Mouse (Mus musculus): ENCODE measurements around the gene Sec14l1.

Sec14l1 gene

DNA sequence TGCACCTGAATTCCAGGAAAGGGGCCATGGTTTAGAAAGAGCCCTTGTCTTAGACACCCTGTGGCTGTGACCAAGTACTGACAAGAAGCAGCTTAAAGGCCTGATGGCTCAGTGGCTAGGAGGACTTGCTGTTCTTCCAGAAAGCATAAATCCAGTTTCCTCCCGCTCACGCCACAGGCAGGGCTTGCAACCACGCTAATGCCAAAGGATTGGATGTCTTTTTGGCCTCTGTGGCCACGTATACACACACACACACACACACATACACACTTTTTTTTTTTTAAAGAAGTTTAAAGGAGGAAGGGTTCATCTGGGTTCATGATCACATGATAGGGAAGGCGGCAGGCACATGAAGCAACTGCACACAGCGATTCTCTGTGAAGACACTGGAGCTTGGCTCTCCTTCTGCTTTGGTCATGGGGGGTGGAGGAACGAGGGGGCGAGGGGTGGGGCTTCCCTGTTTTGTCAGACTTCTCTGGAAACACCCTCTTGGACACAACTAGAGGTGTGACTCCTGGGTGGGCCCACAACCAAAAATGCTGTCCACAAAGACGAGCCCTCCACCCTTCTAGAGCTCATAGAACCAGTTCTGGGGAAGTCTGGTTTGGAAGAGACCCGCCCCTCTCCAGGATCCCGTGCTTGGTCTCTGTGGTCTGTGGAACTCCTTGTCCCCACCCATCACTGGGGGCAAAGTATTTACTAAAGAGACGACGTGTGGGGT, 26.5 kb upstream of the Sec14l1 start:
- peak; percentile 47 to 48 for DNase-seq

DNA sequence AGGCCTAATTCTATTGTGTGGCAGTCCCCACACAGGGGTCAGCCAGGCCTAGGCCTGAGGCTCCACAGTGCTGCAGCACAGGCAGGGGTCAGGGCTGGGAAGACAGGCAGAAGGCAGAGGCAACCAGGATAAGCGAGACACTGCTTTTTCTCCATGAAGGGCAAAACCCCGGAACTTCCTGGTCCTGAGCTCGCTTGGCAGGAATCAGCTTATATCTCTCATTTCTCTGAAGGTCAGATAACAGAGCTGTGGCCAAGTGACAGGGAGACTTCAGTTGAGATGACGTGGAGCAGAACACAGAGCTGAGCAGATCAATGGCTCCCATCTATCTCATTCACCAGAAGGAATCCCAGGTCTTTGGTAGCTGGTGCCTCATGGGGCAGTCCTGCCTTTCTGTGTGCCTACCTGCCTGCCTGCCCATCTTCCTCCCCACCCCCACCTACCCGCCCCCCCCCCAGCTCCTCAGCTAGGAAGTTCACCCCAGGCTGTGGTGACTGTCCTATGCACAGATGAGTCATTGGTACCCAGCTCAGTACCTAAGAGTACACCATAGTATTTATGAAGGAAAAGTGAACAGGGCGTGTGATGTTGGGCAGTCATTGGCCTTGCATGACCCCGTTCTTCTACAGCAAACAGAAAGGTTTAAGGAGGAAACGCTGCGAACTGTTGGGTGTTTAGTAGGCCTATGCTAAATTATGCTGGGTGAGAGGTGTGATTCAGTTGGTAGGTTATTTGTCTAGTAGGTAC, 25.1 kb upstream of the Sec14l1 start:
- DNase-seq = no peak

DNA sequence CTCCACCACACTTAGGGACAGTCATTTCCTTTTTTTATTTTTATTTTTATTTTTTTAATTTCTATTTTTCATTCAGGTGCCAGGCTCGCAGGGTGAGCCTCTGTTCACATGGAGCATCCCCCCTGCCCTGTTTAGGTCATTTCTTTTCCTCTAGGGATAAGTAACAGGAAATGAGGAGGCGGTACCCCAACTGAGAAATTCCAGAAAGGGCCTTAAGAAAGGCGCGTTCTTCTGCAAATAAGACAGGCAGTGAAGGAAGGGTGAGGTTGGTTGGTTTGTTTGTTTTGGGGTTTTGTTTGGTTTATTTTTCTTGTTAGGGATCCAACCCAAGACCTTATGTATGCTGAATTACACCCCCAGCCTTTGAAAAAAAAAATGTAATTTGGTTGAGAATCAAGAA, 23.6 kb upstream of the Sec14l1 start:
- DNase-seq = no peak

DNA sequence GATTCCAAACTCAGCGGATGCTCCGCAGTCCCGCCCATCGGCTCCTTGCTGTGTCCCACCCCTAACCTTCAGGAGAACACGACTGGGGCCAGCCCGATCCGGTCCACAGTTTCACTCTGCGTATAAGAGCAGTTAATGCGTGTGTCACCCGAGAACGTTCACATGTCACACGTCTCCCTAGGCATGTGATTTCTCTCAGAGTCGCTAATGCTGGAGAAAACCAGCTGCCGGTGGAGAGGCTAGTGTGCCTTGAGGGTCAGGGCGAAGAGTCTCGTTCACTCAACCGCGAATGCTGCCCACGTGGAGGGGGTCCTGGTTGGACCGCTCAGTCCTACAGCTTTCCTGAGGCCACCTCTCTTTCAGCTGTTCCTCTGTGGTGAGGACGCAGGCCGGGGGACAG, 23.1 kb upstream of the Sec14l1 start:
- peak; percentile 66 to 75 for DNase-seq

DNA sequence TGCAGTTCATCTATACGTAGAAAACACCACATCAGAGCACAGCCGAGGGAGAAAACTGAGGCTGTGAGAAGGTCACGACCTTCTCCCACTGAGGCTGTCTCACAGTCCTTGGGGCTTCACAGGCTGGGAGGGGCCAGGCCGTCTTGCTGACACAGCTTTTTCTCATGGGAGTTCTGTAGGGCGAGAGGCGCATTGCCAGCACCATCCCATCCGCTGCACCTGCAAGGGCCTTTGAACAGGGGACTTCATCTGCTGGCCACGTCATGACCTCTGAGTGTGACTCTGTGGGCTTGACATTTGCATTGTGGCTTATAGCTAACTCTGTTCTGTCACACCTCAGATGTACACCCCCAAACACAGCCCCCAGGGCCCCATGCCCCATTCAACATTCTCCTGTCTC, 22.3 kb upstream of the Sec14l1 start:
- DNase-seq = peak in 1 of 2 experiments; percentile 51

DNA sequence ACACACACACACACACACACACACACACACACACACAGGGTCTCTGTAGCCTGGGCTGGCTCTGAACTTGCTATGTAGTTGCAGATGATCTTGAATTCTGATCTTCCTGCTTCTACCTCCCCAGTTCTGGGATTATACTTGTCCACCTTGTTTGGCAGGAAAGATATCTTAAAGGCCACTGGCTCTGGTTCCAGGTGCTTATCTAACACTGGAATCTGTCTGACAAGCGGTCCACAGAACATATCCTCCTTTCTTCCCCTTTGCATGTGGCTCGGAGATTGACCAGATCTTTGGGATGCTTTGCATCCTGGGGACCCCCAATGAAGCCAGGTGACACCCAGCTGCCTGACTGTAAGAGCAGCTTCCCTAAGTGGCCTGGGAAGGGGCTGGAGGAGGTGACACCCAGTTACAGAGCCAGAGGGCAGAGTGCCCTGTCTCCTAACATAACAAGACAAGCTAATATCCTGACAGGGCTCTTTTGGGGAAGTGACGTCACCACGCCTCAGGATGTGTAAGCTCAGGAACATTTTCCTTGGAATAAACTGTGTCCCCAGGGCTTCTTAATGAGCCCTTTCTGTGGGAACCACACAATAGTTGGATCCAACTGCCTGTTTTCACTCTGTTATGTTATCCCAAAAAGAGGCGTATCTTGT, 20.9 kb upstream of the Sec14l1 start:
- peak; percentile 65 to 72 for DNase-seq

DNA sequence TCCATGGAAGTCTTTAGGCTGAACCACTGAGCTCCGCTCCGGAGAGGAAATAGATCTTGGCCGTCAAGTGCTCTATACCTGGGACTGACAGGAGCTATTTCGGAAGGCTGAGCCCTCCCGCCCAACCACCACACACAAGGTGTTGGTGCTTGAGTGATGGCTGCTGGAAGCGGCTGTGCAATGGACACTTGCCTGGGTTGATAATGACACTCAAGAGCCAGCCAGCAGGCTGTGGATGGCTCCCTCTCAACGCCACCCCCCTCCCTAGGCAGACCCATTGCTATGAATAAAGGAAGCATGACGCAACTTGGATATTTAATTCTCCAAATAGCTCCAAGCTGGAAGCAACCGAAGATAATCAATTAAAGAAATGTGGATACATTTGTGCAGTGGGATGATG, 20.3 kb upstream of the Sec14l1 start:
- no peak for DNase-seq

DNA sequence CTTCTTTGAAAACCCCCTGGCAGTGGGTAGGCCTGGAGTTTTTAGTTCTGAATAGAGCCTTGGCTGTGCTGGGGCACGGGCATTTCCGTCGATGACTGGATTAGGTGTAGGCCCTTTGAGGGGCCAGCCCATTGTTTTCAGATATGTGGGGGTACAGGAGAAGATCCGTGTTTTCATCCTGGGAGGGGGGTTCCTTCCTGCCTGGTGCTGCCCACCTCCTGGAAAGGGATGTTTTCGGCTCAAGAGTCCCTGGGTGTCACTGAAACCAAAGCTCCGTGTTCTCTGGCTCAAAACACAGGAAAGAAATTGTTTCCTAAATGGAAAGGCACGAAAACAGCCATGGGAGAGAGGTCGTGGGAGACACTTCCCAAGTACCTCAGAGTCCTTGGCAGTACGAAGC, 17.9 kb upstream of the Sec14l1 start:
- peak in 1 of 2 experiments; percentile 46 for DNase-seq

DNA sequence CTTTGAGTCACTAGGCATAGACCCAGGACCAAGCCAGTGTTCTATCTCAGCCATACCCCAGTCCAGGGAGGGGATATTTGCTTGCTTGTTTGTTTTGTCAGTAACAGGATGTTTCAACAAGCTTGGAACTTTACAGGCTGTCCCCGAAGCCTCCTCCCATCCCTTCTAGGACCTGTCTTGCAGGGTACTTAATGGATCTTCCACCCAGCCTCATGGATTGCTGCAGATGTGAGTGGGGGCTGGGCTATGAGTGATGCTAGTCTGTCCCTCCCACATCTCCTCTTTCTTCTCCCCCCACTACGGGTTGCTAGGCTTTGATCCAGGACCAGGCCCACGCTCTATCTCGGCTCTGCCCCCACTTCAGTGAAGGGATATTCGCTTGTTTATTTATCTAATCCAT, 16.8 kb upstream of the Sec14l1 start:
- peak in 1 of 2 experiments; percentile 59 for DNase-seq

DNA sequence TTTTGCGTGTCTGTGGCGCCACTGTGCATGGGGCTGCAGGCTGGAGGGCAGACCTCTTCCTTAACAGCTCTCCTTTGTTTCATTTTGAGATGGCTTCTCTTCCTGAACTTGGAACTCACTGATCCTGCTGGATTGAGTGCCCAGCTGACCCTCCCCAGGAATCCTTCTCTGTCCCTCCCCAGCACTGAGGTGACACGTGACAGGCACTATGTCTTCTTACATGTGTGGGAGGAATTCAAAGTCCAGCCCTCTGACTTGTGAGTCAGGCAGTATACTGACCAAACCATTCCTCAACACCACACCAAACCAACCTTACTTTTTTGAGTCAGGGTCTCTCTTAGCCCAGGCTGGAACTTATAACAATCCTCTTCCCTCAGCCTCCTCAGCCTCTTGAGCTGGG, 16.2 kb upstream of the Sec14l1 start:
- no peak for DNase-seq

DNA sequence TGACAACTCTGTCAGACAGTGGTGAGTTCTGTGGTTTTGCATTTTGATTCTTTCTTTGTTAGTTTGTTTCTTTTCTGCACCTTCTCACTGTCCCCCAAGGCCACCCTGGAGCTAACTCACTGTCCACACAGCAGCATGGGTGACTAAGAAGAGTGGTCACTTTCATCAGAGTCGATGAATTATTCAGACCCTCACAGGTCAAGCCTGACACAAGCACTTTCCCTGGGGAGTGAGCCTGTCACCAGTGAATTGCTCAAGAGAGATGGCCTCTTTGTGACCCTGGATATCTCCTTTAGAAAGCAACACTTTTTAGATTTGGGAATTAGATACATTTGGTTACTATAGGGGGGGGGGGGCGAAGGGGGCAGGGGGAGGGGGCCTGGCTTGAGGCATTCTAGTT, 15.6 kb upstream of the Sec14l1 start:
- DNase-seq = no peak

DNA sequence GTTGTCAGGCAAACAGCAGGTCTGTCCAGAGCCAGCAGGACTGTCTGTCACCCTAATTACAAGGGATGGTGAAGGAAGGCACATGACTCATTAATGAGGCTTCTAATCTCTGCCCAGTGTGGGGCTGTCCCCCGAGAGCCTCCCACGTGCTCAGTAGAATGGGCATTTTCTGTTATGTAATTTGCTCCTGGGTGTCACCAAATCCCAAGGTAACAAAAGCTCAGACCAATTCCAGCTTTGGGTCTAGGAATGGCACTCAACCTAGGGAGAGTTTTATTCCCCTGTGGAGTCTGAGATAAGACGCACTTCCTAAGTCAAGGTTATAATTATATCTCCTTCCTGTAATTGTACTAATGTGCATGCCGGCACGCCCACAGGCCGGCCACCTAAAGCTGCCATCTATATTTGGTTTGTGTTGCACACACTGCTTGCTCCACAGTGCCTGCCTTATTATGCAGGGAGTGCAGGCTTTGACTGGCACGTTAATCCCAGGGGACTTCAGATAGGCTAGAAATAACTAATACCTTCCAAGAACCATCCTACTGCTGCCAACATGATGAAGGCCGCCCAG, 13.5 kb upstream of the Sec14l1 start:
- peak; percentile 56 to 82 for DNase-seq

DNA sequence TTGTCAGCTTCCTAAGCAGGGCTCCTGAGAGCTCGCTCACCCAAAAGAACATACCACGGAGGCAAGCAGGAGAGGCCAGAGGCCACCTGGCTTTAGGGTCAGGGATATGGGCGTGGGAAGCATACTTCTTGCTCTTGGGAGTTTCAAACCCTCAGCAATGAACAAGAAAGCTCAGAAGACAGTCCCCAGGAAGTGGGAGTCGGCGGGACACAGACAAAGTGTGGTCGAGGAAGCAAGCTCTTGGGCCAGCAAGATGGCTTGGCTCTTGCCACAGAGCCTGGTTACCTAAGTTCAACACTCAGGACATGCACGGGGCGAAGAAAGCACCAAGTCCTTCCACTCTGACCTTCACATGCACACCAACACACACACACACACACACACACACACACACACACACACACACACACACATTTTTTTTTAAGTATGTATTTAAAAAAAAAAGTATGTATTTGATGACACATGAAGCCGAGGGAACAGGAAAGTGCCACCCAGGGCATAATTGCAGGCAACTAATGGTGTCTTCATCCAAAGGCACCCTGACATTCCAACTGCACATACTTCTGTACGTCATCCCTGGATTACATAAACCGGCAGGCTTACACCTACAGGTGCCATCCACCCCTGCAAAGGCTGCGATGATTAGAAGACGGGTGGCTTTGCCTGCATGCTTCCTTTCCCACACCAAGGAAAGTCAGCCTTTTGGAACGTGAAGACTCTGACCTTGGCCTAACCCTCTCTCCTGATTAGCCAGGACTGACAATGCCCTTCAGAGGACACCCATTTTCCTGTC, 12.8 kb upstream of the Sec14l1 start:
- no peak for DNase-seq

DNA sequence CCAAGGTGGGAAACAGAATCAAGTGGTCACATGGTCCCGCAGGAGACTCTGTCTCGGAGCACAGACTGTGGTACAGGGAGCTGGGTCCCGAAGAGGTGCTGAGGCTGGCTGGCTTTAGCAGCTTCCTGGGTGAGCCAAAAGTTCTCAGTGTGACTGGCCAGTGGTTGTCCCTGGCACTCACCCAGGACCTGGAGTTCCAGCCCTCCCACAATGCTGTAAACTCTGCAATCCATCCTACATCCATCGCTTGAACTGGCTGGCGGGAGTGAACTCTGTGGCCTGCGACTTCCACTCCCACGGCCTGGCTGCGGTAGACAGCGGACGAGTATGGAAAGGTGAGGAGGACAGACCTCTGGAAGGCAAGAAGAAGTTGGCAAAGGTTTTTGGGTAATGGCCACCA, 11.4 kb upstream of the Sec14l1 start:
- DNase-seq = peak; percentile 56 to 74

DNA sequence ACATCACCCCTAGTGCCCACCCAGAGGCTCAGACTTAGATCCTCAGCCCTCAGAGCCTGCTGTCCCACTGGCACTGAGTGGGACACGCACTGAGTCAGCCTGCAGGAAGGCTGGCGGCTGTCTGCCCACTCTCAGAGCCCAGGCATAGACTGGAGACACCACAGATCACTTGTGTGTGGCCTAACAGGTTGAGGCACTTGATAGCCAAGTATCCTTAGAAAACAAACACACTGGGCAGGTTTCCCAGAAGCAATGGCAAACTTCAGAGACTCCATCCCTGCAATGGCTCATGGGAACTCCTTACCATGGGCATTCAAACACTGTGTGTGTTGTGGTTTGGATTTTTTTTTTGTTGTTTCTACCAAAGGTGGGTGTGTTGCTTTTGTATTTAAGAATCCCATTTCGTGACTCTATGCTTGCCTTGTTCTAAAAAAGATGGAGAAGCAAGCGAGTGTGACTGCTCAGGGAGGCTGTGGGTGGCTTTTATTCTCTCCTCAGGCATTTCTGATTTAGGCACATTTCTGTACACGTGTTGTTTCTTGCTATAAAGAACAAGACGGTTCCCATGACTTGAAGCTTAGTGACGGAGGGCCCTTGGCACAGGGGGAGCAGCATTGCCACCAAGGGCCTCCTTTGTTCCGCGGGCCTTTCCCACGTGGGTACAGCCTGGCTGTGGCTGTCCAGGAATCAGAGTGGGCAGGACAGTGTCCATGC, 10.8 kb upstream of the Sec14l1 start:
- DNase-seq = peak; percentile 61 to 64

DNA sequence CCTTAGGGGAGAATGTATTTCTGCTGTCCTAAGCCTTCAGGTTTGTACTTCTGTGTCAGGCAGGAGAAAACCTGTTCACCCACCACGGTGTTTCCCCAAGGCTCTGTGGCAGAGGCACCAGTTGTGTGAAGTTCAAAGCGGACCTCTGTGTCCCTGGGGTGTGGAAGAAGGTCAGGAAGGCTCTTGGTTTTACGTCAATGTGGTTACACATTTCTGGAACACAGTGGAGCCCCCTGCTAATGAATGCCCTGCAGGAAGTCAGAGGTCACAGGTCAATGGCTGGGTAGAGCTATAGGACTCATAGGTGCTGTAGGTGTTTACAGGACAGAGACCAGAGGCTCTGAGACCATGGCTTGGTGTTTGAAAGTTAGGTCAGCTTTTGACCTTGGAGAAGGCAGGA, 9.7 kb upstream of the Sec14l1 start:
- no peak for DNase-seq

DNA sequence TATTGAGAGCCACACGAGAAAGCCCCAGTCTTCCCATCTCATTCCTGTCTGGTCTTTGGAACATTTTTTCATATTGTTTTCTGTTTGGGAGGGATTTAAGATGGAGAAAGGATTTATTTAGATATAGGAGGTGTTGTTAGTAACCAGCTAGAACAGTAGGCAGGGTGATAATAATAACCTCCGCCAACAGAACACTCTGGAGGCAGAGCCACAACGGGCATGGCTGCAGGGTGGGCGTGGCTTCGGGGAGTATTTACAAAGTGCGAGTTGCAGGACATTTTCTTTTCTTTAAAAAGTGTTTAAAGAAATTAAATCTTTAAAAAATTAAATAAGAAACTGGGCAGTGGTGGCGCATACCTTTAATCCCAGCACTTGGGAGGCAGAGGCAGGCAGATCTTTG, 9.1 kb upstream of the Sec14l1 start:
- DNase-seq = no peak

DNA sequence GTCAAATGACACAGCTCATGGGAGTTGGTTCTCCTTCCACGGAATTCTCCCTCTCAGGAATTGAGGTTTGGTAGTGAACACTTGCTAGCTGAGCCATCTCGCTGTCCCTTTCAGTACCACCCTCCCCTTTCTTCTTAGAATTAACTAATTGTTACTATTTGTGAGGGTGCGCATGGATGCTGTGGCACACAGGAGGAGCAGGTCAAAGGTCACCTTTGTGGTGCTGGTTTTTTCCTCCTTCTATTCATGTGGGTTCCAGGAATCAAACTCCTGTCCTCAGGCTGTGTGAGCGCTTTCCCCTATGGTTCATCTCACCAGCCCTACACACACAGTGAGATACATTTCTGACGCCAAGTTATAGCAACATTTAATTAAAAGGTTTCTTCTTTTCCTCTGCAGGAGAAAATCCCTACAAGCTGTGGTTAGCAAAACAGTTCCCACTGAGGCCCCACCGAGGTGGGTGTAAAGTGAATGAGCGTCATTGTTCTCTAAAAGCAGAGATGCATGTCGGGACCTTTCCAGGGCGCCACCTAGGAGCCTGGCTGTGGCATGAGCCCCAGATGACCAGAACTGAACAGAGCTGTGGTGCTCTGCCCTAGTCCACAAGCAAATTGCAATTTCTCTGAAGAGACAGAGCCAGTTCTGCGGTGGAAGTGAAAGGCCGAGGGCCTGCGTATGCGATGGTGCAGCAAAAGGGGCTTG, 8.2 kb upstream of the Sec14l1 start:
- DNase-seq = no peak

DNA sequence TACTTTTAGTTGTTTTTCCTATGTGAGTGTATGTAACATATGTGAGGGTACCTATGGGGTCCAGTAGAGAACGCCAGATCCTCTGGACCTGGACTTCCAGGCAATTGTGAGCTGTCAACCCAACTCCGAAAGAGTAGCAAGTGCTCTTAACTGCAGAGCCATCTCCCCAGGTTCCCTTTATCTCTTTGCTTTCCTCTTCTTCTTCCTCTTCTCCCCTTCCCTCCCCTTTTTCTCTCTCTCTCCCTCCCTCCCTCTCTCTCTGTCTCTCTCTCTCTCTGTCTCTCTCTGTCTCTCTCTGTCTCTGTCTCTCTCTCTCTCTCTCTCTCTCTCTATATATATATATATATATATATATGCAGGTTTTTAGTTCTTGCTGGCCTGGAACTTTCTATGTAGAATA, 7.1 kb upstream of the Sec14l1 start:
- DNase-seq = no peak

DNA sequence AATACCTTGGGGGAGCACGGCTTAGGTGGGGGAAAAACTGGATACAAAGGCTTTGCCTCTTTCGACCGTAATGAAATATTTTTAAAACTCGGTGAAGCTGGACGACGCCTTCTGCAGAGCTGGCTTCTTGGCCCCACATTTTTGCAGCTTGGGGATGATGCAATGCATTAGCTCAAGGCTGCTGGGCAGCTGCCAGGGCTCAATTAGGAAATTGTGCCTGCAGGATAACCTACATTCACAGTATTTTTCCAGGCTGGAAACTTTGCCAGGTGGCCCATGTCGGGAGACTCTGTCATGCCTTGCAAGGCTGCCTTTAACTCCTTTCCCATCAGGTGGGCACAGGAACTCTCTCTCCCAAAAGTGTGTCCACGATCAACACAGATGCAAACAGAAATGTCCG, 6.4 kb upstream of the Sec14l1 start:
- DNase-seq = peak; percentile 87 to 90

DNA sequence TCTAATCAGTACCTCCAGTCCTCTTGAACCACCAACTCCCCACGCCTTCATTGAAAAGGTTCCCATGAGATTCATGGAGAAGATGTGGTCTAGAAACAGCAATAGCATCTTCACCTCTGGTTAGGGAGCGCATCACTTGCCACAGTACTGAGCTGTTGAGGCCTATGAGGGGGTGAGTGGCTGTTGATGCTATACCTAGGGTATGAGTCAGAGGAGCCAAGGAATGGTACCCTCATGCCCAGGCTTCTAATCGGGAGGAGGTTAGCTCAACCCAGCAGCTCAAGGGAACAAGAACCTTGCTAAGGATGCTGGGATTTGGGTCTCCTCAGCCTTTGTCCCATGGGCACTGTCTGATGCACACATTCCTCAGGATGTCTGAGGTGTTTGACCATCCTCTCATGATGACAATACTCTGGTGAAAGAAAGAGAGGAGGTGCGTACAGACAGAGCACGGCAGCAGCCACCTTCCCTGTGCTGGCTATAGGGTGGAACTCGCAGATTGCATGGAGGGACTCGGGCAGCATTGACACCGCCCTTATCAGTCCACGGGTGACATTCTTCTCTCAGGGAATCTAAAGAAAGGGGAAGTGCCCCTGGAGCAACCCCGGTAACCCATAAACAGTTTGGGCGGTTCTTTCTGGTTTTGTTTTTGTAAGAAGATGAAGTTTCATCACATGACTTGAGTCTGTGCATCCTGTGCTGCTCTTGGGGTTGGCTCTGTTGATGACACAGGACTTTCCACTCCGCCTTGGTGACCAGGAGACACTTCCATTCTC, 5.6 kb upstream of the Sec14l1 start:
- peak in 1 of 2 experiments; percentile 37 for DNase-seq

Measured in lung, postnatal 4 days (tissue).